Mouse (Mus musculus) heart, postnatal 25 days (tissue): ENCODE results near the gene Lypd3. TPM values are rescaled to one million over a fixed set of nuclear protein-coding genes. Genes with fewer than 3 reads are reported as not detected.
"Not testable (repeated sequence)": the region's sequence is repeated elsewhere in the genome, so short reads cannot be mapped to it uniquely, and the experiment has no call there.

ENCODE experiments used
- DNase-seq: peaks from one replicate; pipeline ENCODE4 v3.0.0; 2022; ENCODE audit warnings: low spot score
- intact Hi-C: fragments of 180-260 bp; cut with DNase I; formaldehyde crosslinking; loops from one replicate; pipeline ENCODE4 v1.15.1; 2025
- total RNA-seq, 2 experiments: library from RNA; stranded (reverse); gene quantifications; 2 replicates each; pipeline ENCODE4 v1.2.3; 2021

Lypd3 gene
- total RNA-seq, 2 experiments from 2014 or later, result not detected

DNA sequence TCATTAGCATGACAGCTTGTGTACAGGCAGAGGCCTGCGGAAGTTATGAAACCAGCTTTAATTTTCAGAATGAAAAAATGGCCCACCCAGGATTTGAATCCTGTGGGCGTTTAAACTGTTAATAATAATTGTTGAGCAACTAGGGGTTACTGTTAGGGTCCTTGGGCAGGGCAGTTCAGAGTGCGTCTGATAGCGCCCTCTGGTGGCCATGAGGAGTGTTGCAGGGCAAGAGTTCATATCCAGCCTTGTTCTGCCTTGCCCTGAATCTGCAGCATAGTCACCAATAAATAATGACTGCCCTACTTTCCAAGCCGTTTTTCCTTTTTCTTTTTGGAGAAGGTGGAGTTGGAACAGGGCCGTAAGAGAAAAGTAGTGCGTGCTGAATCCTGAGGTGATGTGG lies 17.3 kb downstream of the Lypd3 start:
- no peak for DNase-seq

DNA sequence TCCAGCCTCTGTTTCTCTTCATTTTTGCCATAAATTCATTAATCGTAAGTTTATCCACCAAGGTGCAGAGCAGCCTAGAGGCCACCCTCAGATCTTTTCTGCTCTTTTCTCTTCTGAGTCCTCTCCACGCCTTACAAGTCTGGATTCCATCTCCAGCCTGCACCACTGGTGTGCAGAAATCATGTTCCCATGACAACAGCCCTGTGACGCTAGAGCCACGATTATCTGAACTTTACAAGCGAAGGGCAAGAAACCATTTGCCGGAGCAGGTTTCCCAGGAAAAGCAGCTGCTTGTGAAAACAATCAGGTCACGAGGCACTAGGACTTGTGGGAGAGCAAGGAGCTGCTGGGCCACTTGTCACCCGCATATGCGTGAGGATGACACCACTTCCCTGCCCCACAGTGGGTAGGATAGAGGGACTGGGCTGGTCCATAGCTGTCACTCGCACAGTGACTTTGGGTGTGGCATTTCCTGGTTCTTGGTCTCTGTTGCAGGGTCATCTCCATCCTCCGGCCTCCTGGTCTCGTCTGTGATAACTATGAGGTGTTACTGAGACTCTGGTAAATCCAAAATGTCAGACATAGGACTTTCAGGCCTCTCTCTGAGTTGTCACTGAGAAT lies 23.5 kb downstream of the Lypd3 start:
- intact Hi-C loops, result loop anchor here (5.0 to 10.0 kb wide), 2 partner anchors 128 to 185 kb away; partner anchors contain the start of gene Irgq
- DNase-seq, result no peak

More for the DNA sequence above, 17.3 kb downstream of the Lypd3 start:
- intact Hi-C loops, result loop anchor here (2.0 to 10.0 kb wide), 2 partner anchors 53 to 179 kb away; no protein-coding TSS in a partner anchor

DNA sequence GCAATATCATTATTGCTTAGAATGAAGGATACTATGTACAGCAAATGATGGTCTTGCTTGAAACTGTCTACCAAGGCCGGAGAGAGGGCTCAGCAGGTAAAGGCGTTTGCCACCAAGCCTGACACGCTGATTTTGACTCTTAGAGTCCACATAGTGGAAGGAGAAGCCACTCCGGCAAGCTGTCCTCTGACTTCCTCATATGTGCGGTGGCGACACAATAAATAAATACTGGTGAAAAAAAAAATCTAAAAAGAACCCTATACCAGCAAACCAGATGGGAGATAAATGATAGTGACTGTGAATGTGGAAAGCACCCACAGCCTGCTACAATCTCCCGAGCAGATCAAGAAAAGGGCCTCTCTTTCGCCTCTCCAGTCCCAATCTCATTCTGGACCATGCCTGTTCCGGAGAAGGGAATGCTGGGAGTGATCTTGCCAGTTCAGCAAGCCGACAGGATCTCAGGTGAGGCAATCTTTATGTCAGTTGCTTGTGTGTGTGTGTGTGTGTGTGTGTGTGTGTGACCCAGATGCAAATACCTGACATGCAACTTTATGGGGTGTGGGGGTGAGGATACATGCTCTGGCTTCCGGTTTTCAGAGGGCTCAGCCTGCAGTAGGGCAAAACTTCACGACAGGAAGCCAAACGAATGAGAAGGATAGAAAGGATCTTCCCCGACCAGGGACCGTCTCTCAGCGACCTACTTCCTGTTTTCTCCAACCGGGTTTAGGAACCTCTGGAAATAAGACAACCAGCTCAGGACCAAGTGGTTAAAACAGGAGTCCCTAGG lies 25.0 kb downstream of the Lypd3 start:
- intact Hi-C loops, result loop anchor here (5.0 kb wide), 1 partner anchor 129 kb away; the partner anchor contains the start of gene Irgq
- DNase-seq, result no peak

DNA sequence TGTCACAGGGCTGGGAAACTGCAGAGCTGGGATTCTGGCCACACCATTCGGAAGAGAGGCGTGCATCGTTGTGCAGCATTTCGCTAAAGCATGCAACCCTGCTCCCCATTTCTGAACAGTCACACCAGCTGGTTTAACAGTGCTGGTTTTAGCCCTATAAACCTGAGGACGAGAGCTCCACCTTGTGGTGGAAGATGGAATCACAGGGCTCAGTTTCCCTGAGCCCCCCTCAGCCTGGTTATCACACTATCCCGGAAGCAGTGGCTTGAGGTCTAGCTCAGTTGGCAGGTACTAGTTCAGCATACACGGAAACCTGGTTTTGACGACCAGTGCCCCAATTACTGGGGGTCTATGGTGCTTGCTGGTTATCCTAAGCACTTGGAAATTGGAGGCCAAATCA lies 26.2 kb downstream of the Lypd3 start:
- no peak for DNase-seq
- intact Hi-C loops, result loop anchor here (2.0 to 5.0 kb wide), 2 partner anchors 60 to 130 kb away; partner anchors contain the start of gene Irgq

DNA sequence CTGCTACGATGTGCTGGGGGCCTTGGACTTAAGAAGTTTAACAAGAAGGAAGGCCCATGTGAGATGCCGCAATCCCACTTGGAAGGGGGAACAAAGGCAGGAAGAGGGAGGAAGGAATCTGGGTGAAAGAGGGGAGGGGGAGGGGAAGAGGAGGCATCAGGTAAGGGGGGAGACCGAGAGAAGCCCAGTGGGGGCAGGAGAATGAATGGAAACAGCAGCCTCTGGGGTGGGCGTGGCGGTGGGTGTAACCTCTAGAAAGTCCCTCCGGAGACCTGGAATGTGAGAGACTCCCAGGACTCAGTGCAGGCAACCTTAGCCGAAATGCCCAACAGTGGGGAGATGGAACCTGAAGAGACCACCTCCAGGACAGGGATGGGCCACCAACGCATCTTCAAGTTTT lies 28.0 kb downstream of the Lypd3 start:
- intact Hi-C loops, result loop anchor here (5.0 kb wide), 1 partner anchor 132 kb away; the partner anchor contains the start of gene Irgq
- DNase-seq, result no peak

DNA sequence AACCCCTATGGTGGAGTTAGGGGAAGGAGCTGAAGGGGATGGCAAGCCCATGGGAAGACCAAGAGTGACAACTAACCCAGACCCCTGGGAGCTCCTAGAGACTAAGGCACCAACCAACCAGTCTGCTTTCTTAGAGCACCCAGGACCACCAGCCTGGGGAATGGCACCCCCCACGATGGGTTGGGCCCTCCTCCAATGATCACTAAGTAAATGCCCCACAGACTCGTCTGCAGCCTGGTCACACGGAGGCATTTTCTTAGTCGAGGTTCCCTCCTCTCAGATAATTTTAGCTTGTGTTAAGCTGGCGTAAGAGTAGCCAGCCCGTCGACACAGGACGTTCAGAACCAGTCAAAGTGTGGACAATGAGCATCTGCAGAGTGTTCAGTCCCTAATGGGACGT lies 28.6 kb downstream of the Lypd3 start:
- DNase-seq, result no peak
- intact Hi-C loops, result loop anchor here (5.0 kb wide), 1 partner anchor 133 kb away; the partner anchor contains the start of gene Irgq

DNA sequence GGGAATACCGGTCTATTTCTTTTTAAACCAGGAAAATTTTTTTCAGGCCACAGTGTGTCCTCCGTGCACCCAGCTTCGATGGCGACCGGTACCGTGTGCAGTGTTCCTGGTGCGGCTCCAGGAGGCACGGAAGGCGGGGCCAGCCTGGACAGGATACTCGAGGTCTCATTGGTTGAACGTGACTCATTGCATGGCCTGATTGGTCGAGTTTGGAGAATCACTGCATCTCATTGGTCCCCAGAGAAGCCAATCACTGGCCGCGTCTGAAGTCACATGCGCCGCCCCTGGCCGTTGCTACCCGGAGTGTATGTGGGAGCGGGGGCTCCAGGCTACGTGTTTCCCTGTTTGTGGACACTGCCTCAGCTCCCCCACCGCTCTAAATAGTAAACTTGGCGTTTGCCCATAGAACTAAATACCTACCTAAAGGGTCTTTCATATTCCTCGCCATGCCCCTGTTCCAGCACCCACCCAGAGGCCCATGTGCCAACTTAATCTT lies 35.6 kb downstream of the Lypd3 start:
- intact Hi-C loops, result loop anchor here (5.0 kb wide), 1 partner anchor 65 kb away; no protein-coding TSS in a partner anchor
- no peak for DNase-seq

DNA sequence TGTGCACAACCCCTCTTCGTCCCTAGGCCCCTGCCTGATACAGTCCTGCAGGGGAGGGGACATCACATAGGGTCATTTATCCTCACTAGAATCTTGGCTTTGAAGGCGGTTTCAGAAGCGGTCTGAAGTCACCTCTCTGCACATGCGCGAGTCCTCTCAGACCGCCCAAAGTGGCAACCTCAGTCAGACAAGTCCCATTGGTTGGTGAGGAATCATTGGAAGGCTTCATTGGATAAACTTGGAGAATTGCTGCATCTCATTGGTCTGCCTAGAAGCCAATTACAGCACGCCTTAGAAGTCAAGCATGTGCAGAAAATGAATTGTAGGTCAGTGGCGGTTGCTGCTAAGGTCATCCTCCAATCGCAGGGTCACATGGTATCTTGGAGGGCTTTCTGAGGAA lies 40.2 kb downstream of the Lypd3 start, which contains the start of gene Tex101:
Gene Tex101 (minus strand): TSS at position 101 of the 400 bp plus-strand sequence.
- intact Hi-C loops, result no loop called here
- DNase-seq, result no peak

DNA sequence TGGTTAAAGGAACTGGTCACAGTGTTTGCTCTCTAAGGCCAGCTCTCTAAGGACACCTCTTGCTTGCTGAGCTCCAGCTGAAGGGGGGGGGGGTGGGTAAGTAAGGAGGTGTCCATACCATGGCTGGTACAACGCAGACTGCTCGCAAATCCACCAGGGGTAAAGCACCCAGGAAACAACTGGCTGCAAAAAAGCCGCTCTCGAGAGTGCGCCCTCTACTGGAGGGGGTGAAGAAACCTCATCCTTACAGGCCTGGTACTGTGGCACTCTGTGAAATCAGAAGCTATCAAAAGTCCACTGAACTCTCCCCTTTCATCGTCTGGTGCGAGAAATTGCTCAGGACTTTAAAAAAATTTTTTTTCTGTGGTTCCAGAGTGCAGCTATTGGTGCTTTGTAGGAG lies 47.8 kb downstream of the Lypd3 start:
- DNase-seq, intact Hi-C loops: not testable (repeated sequence)

DNA sequence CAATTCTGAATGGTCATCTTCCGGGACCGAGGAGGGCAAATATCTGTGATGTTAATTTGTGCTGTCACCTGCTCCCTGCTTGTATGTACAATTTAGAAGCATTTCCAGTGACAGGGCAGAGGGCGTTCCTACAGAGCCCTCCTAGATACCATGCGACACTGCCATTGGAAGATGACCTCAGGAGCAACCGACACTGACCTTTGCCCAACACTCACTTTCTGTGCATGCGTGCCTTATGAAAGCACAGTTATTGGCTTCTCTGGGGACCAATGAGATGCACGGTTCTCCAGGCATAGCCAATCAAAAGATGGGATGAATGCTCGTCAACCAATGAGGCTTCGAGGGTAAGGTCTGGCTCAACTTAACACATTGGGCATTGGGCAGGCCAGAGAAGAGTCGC lies 51.2 kb downstream of the Lypd3 start:
- intact Hi-C loops, DNase-seq: not testable (repeated sequence)

Other genes with a start within 250 kb of the Lypd3 start
- gene Smg9, start 236.9 kb upstream of the Lypd3 start, total RNA-seq, result 1 to 10 TPM; 7.6 TPM
- not detected for gene Irgc1, start 184.3 kb upstream of the Lypd3 start, total RNA-seq
- gene Plaur, start 174.1 kb upstream of the Lypd3 start, total RNA-seq, result 1 to 10 TPM; 2.1 to 2.2 TPM
- 10 to 100 TPM; 13.1 to 13.9 TPM for gene Cadm4, start 154.5 kb upstream of the Lypd3 start, total RNA-seq
- gene Zfp428, start 129.5 kb upstream of the Lypd3 start, total RNA-seq, result 10 to 100 TPM; 15.1 to 15.6 TPM
- gene AC161166.1, start 124.1 kb upstream of the Lypd3 start, total RNA-seq, result not detected
- gene Irgq, start 105.9 kb upstream of the Lypd3 start, total RNA-seq, result 10 to 100 TPM; 15.7 to 18.2 TPM
- not detected for gene Pinlyp, start 90.4 kb upstream of the Lypd3 start, total RNA-seq
- 10 to 100 TPM; 27.8 to 27.9 TPM for gene Xrcc1, start 90.3 kb upstream of the Lypd3 start, total RNA-seq
- gene Ethe1, start 49.0 kb upstream of the Lypd3 start, total RNA-seq, result 10 to 100 TPM; 44.6 to 49.1 TPM
- under 1 TPM; 0.08 to 0.17 TPM for gene Zfp575, start 48.9 kb upstream of the Lypd3 start, total RNA-seq
- under 1 TPM; 0.50 to 0.57 TPM for gene Phldb3, start 25.8 kb upstream of the Lypd3 start, total RNA-seq
- not detected for gene Tex101, start 40.1 kb downstream of the Lypd3 start, total RNA-seq
- gene BC049730, start 72.7 kb downstream of the Lypd3 start, total RNA-seq, result not detected
- not detected for gene Gm4763, start 90.4 kb downstream of the Lypd3 start, total RNA-seq
- gene Cd177, start 123.8 kb downstream of the Lypd3 start, total RNA-seq, result under 1 TPM in 1 of 2 experiments, not detected in 1; 0.08 TPM
- not detected for gene Ceacam10, start 140.7 kb downstream of the Lypd3 start, total RNA-seq
- gene Gm9844, start 225.7 kb downstream of the Lypd3 start, total RNA-seq, result not detected
- not detected for gene Lypd4, start 233.4 kb downstream of the Lypd3 start, total RNA-seq
- gene Dmrtc2, start 233.5 kb downstream of the Lypd3 start, total RNA-seq, result not detected
- gene Rps19, start 247.8 kb downstream of the Lypd3 start, total RNA-seq, result 100 to 1,000 TPM; 493 to 532 TPM